20 mouse cellular contexts compared by ENCODE assay signal in genomic region chr3:150205902-150206301, GRCm38 (mm10).
DNase-seq lines count a peak whose midpoint lies in the region; ATAC-seq and TF ChIP-seq lines count a peak whose summit lies in the region.
"Had no signal": no experiment of that assay in that cellular context is flagged by ENCODE, and none has a peak within 500 bp of the region (broad histone marks: within the 10 kb centered on the region; RNA-seq: fewer than 3 reads in every experiment).

No protein-coding gene starts in this region.

- no peak overlapping the region for H3K9ac ChIP-seq in midbrain, embryonic 11.5 days (ENCODE audit: low read length)
- H3K9ac ChIP-seq in midbrain, embryonic 15.5 days = no peak overlapping the region
- no peak overlapping the region for H3K9ac ChIP-seq in MEL (ENCODE audit: control insufficient read depth, low read depth, low read length, poor library complexity, severe bottlenecking)

- no peaks in the 10 kb centered on the region for H3K79me2 ChIP-seq in MEL (ENCODE audit: control insufficient read depth, insufficient read depth, low read length, poor library complexity)

- H3K9me3 ChIP-seq in midbrain, embryonic 11.5 days (ENCODE audit: control insufficient read depth, low read length) = no peaks in the 10 kb centered on the region
- no peaks in the 10 kb centered on the region for H3K9me3 ChIP-seq in midbrain, embryonic 15.5 days
- H3K9me3 ChIP-seq in MEL (replicated peaks; ENCODE audit: insufficient read depth, low read length) = no peaks in the 10 kb centered on the region

- TF ChIP-seq POLR2A in MEL (IDR thresholded peaks at IDR 0.05; ENCODE audit: control insufficient read depth in 1 of 2, insufficient read depth in 1 of 2, low read depth in 1 of 2, low read length in 2 of 2, poor library complexity in 1 of 2) = no peak

- no peaks in the 10 kb centered on the region for H3K27me3 ChIP-seq in midbrain, embryonic 11.5 days (ENCODE audit: control insufficient read depth, insufficient read depth, low read length)
- no peaks in the 10 kb centered on the region for H3K27me3 ChIP-seq in midbrain, embryonic 15.5 days (replicated peaks)
- H3K27me3 ChIP-seq in MEL (ENCODE audit: control insufficient read depth in 1 of 2, insufficient read depth in 2 of 2, low read length in 2 of 2) = no peaks in the 10 kb centered on the region
- H3K27me3 ChIP-seq: CH12.LX, Patski had no signal

- no peak overlapping the region for H3K27ac ChIP-seq in midbrain, embryonic 11.5 days (ENCODE audit: low read depth, low read length)
- H3K27ac ChIP-seq in midbrain, embryonic 15.5 days = no peak overlapping the region
- no peak overlapping the region for H3K27ac ChIP-seq in MEL (ENCODE audit: control insufficient read depth, low read depth, low read length)

- no peak overlapping the region for H3K4me3 ChIP-seq in midbrain, embryonic 11.5 days (ENCODE audit: low read depth, low read length)
- H3K4me3 ChIP-seq in midbrain, embryonic 15.5 days = no peak overlapping the region
- H3K4me3 ChIP-seq in MEL (ENCODE audit: control insufficient read depth in 1 of 2, insufficient read depth in 1 of 2, low read depth in 2 of 2, low read length in 2 of 2) = no peak overlapping the region

- no peak for TF ChIP-seq RAD21 in MEL (IDR thresholded peaks at IDR 0.05; ENCODE audit: low read depth, low read length)

- no peak overlapping the region for H3K4me2 ChIP-seq in midbrain, embryonic 11.5 days
- no peak overlapping the region for H3K4me2 ChIP-seq in midbrain, embryonic 15.5 days

- peak in 1 of 2 experiments; percentile 12; a peak in 1 of 4 replicates for TF ChIP-seq EP300 in MEL (IDR thresholded peaks at IDR 0.05; ENCODE audit: low read depth in 1 of 2, low read length in 2 of 2)

- H3K36me3 ChIP-seq in midbrain, embryonic 11.5 days (ENCODE audit: control insufficient read depth, insufficient read depth, low read length) = no peaks in the 10 kb centered on the region
- H3K36me3 ChIP-seq in midbrain, embryonic 15.5 days (replicated peaks) = no peaks in the 10 kb centered on the region
- H3K36me3 ChIP-seq in MEL (ENCODE audit: control insufficient read depth in 1 of 2, insufficient read depth in 2 of 2, low read length in 2 of 2) = peaks cover 0 to 4% of the 10 kb centered on the region in 2 experiments; a peak in 2 of 4 replicates
- H3K36me3 ChIP-seq: G1E had no signal

- ATAC-seq in midbrain, embryonic 11.5 days (ENCODE audit: low FRiP score) = no peak
- no peak for ATAC-seq in midbrain, embryonic 15.5 days (replicated peaks)
- ATAC-seq: activated CD4-positive, CD25-positive, alpha-beta regulatory T cell, adult 4 months; CD4-positive, CD25-positive, alpha-beta regulatory T cell, adult 4 months; Patski had no signal

- DNase-seq in midbrain, embryonic 11.5 days (ENCODE audit: low spot score, missing footprints) = peak; percentile 31
- peak; percentile 7 for DNase-seq in MEL (ENCODE audit: low read depth, low spot score)
- DNase-seq in lung, postnatal 14 days = no peak
- DNase-seq: adrenal gland, adult 2 months; adrenal gland, adult 8-10 months; adrenal gland, postnatal 10 days; adrenal gland, postnatal 14 days; adrenal gland, postnatal 25 days; adrenal gland, postnatal 36 days; B cell, adult 2 months; cerebellum, adult 11 months; cerebellum, adult 11-12 months; cerebellum, adult 18-20 months; cerebellum, adult 2 months had no signal

- TF ChIP-seq CTCF in MEL (IDR thresholded peaks at IDR 0.05 in 2 of 3, conservative IDR thresholded peaks at IDR 0.05 in 1 of 3; ENCODE audit: control insufficient read depth in 1 of 3, insufficient read depth in 1 of 3, low read depth in 2 of 3, low read length in 3 of 3, poor library complexity in 1 of 3, severe bottlenecking in 1 of 3) = no peak

- H3K4me1 ChIP-seq in midbrain, embryonic 11.5 days (ENCODE audit: control insufficient read depth, insufficient read depth, low read length) = no peaks in the 10 kb centered on the region
- H3K4me1 ChIP-seq in midbrain, embryonic 15.5 days = no peaks in the 10 kb centered on the region
- H3K4me1 ChIP-seq in MEL (ENCODE audit: control insufficient read depth in 1 of 2, insufficient read depth in 2 of 2, low read length in 2 of 2) = peaks cover 0 to 3% of the 10 kb centered on the region in 2 experiments; a peak in 1 of 4 replicates

TF ChIP-seq in MEL, 35 proteins besides CTCF, POLR2A, EP300 and RAD21:
- peak; percentile 59 for TF ChIP-seq ETS1 (IDR thresholded peaks at IDR 0.05; ENCODE audit: low read depth, low read length)
- no peak for TF ChIP-seq HCFC1 (IDR thresholded peaks at IDR 0.05; ENCODE audit: low read depth, low read length)
- peak; percentile 77 for TF ChIP-seq ZNF384 (IDR thresholded peaks at IDR 0.05; ENCODE audit: low read depth, low read length)
- peak; percentile 62 for TF ChIP-seq GATA1 (IDR thresholded peaks at IDR 0.05; ENCODE audit: low read depth, low read length)
- no peak for TF ChIP-seq CHD2 (IDR thresholded peaks at IDR 0.05; ENCODE audit: low read length)
TF ChIP-seq in MEL: peak in this region for 3.
